Mouse (Mus musculus) forebrain, embryonic 12.5 days (tissue): ENCODE data around the gene Tns1. TPM values are rescaled to one million over a fixed set of nuclear protein-coding genes. Genes with fewer than 3 reads are reported as not detected.

Experiments
- ATAC-seq: fragments of 200-750 bp; cut with Nextera tagmentation; 2 replicates; pipeline ENCODE4 v1.8.0; 2017; ENCODE audit warnings: moderate TSS enrichment; ENCODE audit not compliant: low FRiP score
- H3K27ac ChIP-seq: fragments of 300-500 bp; sonication (generic); 2 replicates; pipeline ENCODE4 v1.5.1; 2016; ENCODE audit warnings: mild to moderate bottlenecking
- H3K27me3 ChIP-seq: fragments of 300-500 bp; sonication (generic); 2 replicates; pipeline ENCODE4 v1.6.1; 2016; ENCODE audit warnings: mild to moderate bottlenecking
- H3K36me3 ChIP-seq: fragments of 300-500 bp; sonication (generic); replicated peaks from 2 replicates; pipeline ENCODE4 v1.6.1; 2016; ENCODE audit warnings: mild to moderate bottlenecking
- H3K4me1 ChIP-seq: fragments of 300-500 bp; sonication (generic); 2 replicates; pipeline ENCODE4 v1.6.1; 2016
- H3K4me2 ChIP-seq: fragments of 300-500 bp; sonication (generic); 2 replicates; pipeline ENCODE4 v1.6.1; 2016; ENCODE audit warnings: mild to moderate bottlenecking, moderate library complexity
- H3K4me3 ChIP-seq: fragments of 300-500 bp; sonication (generic); replicated peaks from 2 replicates; pipeline ENCODE4 v1.5.1; 2016; ENCODE audit warnings: mild to moderate bottlenecking
- H3K9ac ChIP-seq: fragments of 300-500 bp; sonication (generic); 2 replicates; pipeline ENCODE4 v1.6.1; 2016; ENCODE audit warnings: mild to moderate bottlenecking
- H3K9me3 ChIP-seq: fragments of 300-500 bp; sonication (generic); 2 replicates; pipeline ENCODE4 v1.6.1; 2016
- WGBS: fragments of 180-500 bp; shearing (Covaris S2); methylation state at CpG from one replicate; pipeline ENCODE4 v1.1.7; 2016; 5-methylcytosine and 5-hydroxymethylcytosine counted together
- polyA plus RNA-seq: library from polyadenylated mRNA; unstranded; fragments of >200 nt; fragmentation: Nextera tagmentation; extraction: Ambion mirVana; gene quantifications from 2 replicates; pipeline ENCODE4 v1.2.1, GENCODE M21; 2016

Tns1 gene
- polyA plus RNA-seq, 1 experiment from 2014 or later, result 13.0 TPM

DNA sequence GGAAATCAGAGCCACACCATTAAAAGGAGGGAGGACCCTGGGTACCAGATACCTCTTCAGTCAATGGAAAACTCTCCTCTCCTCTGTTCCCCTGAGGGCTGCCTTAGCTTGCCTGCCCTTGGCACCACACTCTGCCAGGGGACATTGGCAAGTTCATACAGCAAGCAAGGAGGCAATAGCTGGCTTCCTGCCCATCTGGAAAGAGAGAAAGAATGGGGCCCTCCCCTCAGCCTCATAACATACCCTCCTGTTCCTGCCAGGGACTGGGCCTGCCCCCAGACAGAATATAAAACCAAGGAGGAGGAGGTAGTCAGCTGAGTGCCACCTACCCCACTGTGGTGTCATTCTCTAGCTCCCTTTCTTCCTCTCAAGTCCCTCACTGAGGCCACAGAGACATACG, 5.1 kb downstream of the Tns1 start:
- Histone ChIP-seq H3K4me3 (no peak overlapping the region), H3K9me3 (no peaks in the 10 kb centered on the region), H3K4me2 (no peak overlapping the region), H3K4me1 (peaks cover 13% of the 10 kb centered on the region), H3K9ac (no peak overlapping the region), H3K27ac (no peak overlapping the region), H3K27me3 (peaks cover 29% of the 10 kb centered on the region), H3K36me3 (no peaks in the 10 kb centered on the region)
- WGBS, result 87% methylated on average over 1 of the region's 1 CpGs
- ATAC-seq, result no peak

DNA sequence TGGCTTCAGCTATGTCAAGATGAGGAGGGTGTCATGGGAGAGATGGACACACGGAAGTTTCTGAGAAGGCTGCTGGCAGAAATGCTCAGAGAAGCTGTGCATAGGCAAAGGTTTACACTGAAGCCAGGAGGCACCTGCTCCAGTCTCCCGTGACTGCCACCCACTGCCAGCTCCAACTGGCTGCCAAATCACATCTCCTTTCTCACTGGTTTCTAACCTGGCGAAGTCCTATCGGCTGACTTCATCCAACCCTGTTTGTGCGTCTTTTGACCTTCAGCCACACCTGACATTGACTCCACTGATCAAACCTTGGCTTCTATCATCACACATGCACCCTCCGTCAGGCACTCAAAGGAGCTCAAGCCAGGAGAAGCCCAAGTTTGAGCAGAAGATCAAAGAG, 6.4 kb downstream of the Tns1 start:
- Histone ChIP-seq H3K36me3 (no peaks in the 10 kb centered on the region), H3K4me3 (no peak overlapping the region), H3K4me1 (peaks cover 13% of the 10 kb centered on the region), H3K9me3 (no peaks in the 10 kb centered on the region), H3K4me2 (no peak overlapping the region), H3K27me3 (peaks cover 16% of the 10 kb centered on the region), H3K27ac (no peak overlapping the region), H3K9ac (no peak overlapping the region)
- 90% methylated on average over 6 of the region's 6 CpGs for WGBS
- ATAC-seq, result no peak

DNA sequence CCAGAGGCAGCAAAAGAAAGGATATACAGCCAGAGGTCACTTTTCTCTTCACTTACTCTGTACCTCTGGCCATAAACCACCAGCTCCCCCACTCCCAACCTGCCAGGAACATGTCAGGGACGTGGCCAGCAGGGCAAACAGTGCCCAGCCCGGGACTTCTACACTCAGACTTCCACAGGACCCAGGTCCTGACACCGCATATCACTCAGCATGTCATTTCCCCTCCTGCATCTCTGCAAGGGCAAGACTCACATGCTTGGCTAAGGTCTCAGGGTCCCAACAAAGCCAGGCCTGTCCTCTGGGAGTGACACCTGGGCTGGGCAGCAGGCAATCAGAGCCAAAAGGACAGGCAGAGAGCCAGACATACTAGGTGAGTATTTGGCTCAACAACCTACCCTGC, 11.2 kb downstream of the Tns1 start:
- ATAC-seq, result no peak
- WGBS, result 77% methylated on average over 3 of the region's 3 CpGs
- 0 out of 2 replicates have a peak overlapping the region, but pooled peaks have one; percentile 13 for H3K27ac ChIP-seq
- H3K27me3 ChIP-seq, result no peaks in the 10 kb centered on the region
- no peaks in the 10 kb centered on the region for H3K9me3 ChIP-seq
- no peak overlapping the region for H3K4me2 ChIP-seq
- H3K4me1 ChIP-seq, result peaks cover 47% of the 10 kb centered on the region
- H3K9ac ChIP-seq, result no peak overlapping the region
- no peaks in the 10 kb centered on the region for H3K36me3 ChIP-seq
- no peak overlapping the region for H3K4me3 ChIP-seq

DNA sequence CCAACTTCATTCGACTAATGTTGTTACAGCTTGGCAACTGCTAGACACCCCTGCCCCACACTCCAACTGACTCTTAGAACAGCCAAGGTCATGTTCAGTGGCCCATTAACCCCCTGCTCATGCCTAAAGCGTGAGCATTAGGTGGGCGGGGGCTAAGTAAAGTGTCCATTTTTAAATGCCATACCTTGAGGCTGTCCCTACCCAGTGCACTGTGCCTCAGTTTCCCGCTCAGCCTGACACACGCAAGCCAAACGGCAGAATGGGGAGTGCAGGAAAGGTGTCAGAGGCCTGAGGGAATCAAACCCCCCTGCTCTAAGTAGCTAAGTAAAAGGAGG, 12.6 kb downstream of the Tns1 start:
- Histone ChIP-seq H3K9me3 (no peaks in the 10 kb centered on the region), H3K4me1 (peaks cover 51% of the 10 kb centered on the region), H3K4me2 (peak overlapping the region; percentile 33), H3K36me3 (no peaks in the 10 kb centered on the region), H3K4me3 (no peak overlapping the region), H3K27ac (peak overlapping the region; percentile 84), H3K9ac (no peak overlapping the region), H3K27me3 (no peaks in the 10 kb centered on the region; the same call in 1 of the 2 replicates)
- ATAC-seq, result peak; percentile 59
- WGBS, result 16% methylated on average over 6 of the region's 6 CpGs

DNA sequence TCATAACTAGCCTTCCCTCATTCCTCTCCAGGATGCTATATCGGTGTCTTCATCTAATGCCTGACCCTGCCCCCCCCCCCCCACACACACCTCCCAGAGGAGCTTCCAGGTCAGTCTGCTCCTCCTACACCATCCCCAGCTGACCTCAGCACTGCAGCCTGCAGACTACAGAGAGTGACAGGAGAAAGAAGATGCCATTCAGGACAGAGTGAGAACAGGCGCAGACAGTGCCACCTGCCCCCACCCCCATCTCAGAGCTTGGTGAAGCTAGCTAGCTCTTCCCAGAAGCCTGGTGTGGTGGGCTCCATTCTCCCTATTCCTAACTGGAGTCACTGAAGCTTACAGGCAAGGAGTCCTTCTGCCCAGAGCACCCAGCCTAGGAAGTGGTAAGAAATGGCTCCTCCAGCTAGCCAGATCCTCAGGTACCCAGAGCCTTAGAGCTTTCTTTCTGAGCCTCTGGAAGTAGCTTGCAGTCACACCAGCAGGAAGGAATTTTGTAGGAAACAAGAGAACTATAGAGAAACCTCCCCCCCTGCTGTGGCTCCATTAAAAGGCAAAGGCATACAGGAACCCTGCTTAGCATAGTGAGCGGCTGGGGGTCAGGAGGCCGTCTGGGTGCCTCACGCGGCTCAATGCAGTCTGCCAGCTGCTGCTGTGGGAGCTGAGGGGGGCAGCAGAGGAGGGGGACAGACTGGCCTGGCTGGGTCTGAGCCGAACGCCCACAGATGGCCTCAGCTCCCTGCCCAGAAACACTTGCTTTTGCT, 13.1 kb downstream of the Tns1 start:
- no peak overlapping the region for H3K4me3 ChIP-seq
- peak overlapping the region; percentile 84 for H3K27ac ChIP-seq
- H3K9me3 ChIP-seq, result no peaks in the 10 kb centered on the region
- no peaks in the 10 kb centered on the region for H3K36me3 ChIP-seq
- WGBS, result 6% methylated on average over 8 of the region's 8 CpGs
- H3K27me3 ChIP-seq, result no peaks in the 10 kb centered on the region; the same call in 1 of the 2 replicates
- peak overlapping the region; percentile 33 for H3K4me2 ChIP-seq
- peak; percentile 92 for ATAC-seq
- peaks cover 51% of the 10 kb centered on the region for H3K4me1 ChIP-seq
- H3K9ac ChIP-seq, result no peak overlapping the region

DNA sequence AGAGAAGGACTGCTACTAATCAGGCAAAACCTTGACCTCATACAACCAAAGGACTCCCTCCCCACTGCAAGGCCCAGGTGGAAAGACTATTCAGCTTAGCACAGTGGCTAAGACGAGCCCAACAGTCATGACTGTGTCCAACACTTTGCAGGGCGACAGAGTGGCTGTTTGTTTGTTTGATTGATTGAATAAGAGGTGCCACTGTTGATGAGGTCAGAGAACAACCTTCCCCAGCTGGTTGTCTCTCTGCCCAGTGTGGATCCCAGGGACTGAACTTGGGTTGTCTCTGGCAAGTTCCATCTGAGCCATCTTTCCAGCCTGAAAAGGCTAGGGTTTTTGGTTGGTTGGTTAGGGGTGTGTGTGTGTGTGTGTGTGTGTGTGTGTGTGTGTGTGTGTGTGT, 14.6 kb downstream of the Tns1 start:
- Histone ChIP-seq H3K9me3 (no peaks in the 10 kb centered on the region), H3K27ac (no peak overlapping the region; the same call in 1 of the 2 replicates), H3K9ac (no peak overlapping the region), H3K4me2 (no peak overlapping the region), H3K36me3 (no peaks in the 10 kb centered on the region), H3K4me1 (peaks cover 56% of the 10 kb centered on the region), H3K4me3 (no peak overlapping the region), H3K27me3 (no peaks in the 10 kb centered on the region; the same call in 1 of the 2 replicates)
- ATAC-seq, result no peak
- 50% methylated on average over 2 of the region's 2 CpGs for WGBS

DNA sequence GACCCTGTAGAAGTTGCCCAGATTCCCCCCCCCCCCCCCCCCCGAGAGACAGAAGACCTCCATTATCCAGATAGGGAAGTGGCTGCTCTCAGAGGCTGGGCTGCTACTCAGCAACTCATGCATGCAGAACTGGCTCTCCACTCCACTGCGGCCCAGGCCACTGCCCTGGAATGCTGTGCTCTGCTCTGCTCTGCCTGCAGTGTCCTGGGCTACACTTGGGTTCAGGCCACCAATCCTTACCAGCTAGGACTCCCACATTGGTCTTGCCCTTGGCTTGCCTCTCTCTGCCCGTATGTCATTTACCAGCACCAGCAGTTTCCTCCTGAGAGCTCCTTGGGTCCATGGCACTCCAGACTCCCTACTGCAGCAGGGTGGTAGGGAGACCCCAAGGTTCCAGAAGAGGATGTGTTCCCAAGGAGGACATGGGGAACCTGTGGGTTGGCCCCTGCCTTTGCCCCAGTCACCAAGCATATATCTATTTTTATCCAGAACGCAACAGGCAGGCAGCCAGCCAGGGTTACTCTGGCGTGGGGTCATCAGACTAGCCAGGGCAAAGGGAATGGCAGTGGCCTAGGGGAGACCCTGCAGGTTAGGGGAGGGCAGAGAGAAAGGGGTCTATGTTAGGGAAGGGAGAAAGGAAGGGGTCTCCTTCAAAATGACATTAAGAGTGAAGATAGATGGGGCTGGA, 16.2 kb downstream of the Tns1 start:
- Histone ChIP-seq H3K9me3 (no peaks in the 10 kb centered on the region), H3K27me3 (no peaks in the 10 kb centered on the region; the same call in 1 of the 2 replicates), H3K4me3 (no peak overlapping the region), H3K27ac (no peak overlapping the region), H3K4me2 (no peak overlapping the region), H3K4me1 (peaks cover 71% of the 10 kb centered on the region), H3K9ac (no peak overlapping the region), H3K36me3 (no peaks in the 10 kb centered on the region)
- no peak for ATAC-seq
- WGBS, result 67% methylated on average over 5 of the region's 5 CpGs

DNA sequence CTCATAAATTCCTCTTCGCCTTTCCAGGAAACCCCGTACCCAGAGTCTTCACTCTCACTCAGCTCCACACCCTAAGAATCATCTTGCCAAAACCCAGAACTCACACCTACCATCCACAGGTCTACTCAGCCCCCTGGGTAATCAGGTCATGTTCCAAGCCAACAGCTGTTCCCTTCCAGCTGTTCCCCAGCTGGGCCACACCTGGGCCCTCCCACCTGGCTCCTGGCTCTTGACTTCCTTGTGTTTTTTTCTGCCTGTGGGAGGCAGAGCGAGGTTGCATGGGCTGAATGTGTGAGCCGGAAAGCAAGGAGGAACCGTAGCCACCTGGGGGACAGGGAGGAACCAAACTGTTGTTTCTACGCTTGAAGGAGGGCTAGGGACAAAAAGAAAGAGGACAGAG, 18.0 kb downstream of the Tns1 start:
- 78% methylated on average over 6 of the region's 6 CpGs for WGBS
- H3K36me3 ChIP-seq, result no peaks in the 10 kb centered on the region
- no peak overlapping the region for H3K9ac ChIP-seq
- peaks cover 62% of the 10 kb centered on the region for H3K4me1 ChIP-seq
- no peaks in the 10 kb centered on the region; the same call in 1 of the 2 replicates for H3K27me3 ChIP-seq
- H3K27ac ChIP-seq, result no peak overlapping the region; the same call in 1 of the 2 replicates
- ATAC-seq, result no peak
- no peak overlapping the region for H3K4me2 ChIP-seq
- H3K9me3 ChIP-seq, result no peaks in the 10 kb centered on the region
- H3K4me3 ChIP-seq, result no peak overlapping the region

DNA sequence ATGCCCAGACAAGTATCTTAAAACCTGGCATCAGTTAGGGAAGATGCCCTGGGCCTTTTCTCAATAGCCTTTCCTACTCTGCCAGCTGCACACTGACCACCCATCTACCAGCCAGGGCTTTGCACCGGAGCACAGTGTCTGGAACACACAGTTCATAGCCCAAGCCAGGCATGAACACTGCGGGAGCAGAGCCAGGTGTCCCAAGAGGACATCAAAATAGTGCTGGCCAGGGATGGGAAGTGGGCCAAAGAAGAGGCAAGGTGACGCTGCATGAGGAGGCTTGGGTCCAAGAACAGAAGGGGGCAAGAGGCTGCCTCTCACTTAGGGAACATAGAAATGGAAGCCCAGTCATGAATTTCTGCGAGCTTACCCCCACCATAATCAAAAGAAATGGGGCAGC, 18.6 kb downstream of the Tns1 start:
- no peak overlapping the region for H3K4me3 ChIP-seq
- H3K27me3 ChIP-seq, result peaks cover 3% of the 10 kb centered on the region
- WGBS, result 89% methylated on average over 4 of the region's 4 CpGs
- ATAC-seq, result no peak
- no peak overlapping the region for H3K4me2 ChIP-seq
- H3K4me1 ChIP-seq, result peaks cover 56% of the 10 kb centered on the region
- H3K36me3 ChIP-seq, result no peaks in the 10 kb centered on the region
- no peak overlapping the region for H3K27ac ChIP-seq
- H3K9me3 ChIP-seq, result no peaks in the 10 kb centered on the region
- no peak overlapping the region for H3K9ac ChIP-seq

DNA sequence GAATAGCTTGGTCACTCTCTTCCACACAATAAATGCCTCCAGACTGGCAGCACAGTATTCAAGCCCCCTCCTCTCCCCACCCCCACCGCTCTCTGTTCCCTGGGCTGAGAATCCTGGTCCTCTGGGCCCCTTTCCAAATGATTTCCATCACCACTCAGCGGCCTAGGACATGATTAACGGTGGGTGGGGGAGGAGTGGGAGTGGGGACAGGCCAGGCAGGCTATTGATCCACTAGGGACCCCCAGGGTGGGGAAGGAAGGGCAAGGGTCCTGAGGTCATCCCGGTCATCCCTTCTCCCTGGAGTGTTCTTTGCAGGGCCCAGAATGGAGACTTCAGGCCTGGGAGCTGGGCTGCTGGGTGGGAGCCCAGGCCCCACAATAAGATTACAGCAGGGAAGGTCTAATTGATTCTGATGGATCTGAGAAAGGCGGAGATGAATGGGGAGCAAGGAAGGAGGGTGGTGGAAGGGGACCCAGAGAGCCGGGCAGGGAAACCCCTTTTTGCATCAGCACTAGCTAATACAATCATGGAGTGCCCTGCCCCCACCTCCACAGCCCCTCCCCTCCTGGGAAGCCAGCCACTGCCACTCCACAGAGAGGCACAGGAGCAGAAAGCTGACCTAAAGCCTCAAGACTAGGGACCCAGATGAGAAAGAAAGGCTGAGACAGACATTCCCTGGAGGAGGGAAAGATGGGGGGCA, 20.4 kb downstream of the Tns1 start:
- Histone ChIP-seq H3K9me3 (no peaks in the 10 kb centered on the region), H3K4me2 (peak overlapping the region; percentile 27), H3K27ac (peak overlapping the region; percentile 93), H3K27me3 (peaks cover 17% of the 10 kb centered on the region), H3K4me1 (peaks cover 52% of the 10 kb centered on the region), H3K4me3 (no peak overlapping the region), H3K9ac (no peak overlapping the region; the same call in 1 of the 2 replicates), H3K36me3 (no peaks in the 10 kb centered on the region)
- 4% methylated on average over 6 of the region's 6 CpGs for WGBS
- peak; percentile 85 for ATAC-seq

DNA sequence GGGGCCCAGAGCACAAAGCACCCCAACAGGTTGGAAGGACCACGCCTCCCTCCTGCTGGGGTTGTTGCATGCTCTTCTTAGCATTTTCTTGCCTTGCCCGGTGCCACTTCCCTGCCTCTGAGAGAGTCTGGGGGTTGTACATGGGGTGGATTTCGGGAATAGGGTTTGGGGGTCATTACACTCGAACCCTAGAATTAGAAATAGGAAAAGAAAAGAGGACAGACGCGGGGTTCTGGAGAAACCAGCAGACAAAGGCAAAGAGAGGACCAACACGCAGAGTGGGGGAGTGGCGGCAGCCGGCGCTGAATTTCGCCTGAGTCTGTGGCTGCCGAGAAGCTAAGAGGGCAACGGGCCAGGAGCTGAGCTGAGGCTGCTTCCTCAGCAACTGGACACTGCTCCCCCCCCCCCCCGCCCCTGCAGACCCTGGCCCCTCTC, 25.2 kb downstream of the Tns1 start:
- H3K9ac ChIP-seq, result peak overlapping the region; percentile 72
- H3K27me3 ChIP-seq, result peaks cover 36% of the 10 kb centered on the region
- H3K9me3 ChIP-seq, result no peaks in the 10 kb centered on the region
- peaks cover 59% of the 10 kb centered on the region for H3K4me1 ChIP-seq
- H3K27ac ChIP-seq, result peak overlapping the region; percentile 86
- H3K36me3 ChIP-seq, result no peaks in the 10 kb centered on the region
- peak overlapping the region; percentile 59 for H3K4me3 ChIP-seq
- ATAC-seq, result no peak; the same call in 1 of the 2 replicates
- peak overlapping the region; percentile 87 for H3K4me2 ChIP-seq
- under 1% methylated on average over 12 of the region's 14 CpGs for WGBS
